Mouse (Mus musculus) embryo, embryonic 11 days (tissue): ENCODE results near the gene Ipcef1.
"Not testable (repeated sequence)": the region's sequence is repeated elsewhere in the genome, so short reads cannot be mapped to it uniquely, and the experiment has no call there.

ENCODE experiments used
- DNase-seq: peaks from one replicate; pipeline ENCODE4 v3.0.0-alpha.2; 2015

The Ipcef1 gene

GRCm38 (mm10) chr10:6958791-6959190 is 93.5 kb downstream of the Ipcef1 start:
- no peak for DNase-seq

- DNase-seq = no peak
Measured at GRCm38 (mm10) chr10:6956357-6956756, 95.9 kb downstream of the Ipcef1 start.

- no peak for DNase-seq
Measured at GRCm38 (mm10) chr10:6954533-6954932, 97.7 kb downstream of the Ipcef1 start.

- no peak for DNase-seq
Measured at GRCm38 (mm10) chr10:6953115-6953514, 99.2 kb downstream of the Ipcef1 start.

GRCm38 (mm10) chr10:6936671-6937425 is 115.4 kb downstream of the Ipcef1 start:
- no peak for DNase-seq

- DNase-seq = no peak
Measured at GRCm38 (mm10) chr10:6934776-6935175, 117.5 kb downstream of the Ipcef1 start.

- DNase-seq = no peak
Measured at GRCm38 (mm10) chr10:6930889-6931288, 121.4 kb downstream of the Ipcef1 start.

- no peak for DNase-seq
Measured at GRCm38 (mm10) chr10:6930398-6930797, 121.9 kb downstream of the Ipcef1 start.

- DNase-seq = no peak
Measured at GRCm38 (mm10) chr10:6928905-6929304, 123.4 kb downstream of the Ipcef1 start.

- no peak for DNase-seq
Measured at GRCm38 (mm10) chr10:6927600-6928223, 124.6 kb downstream of the Ipcef1 start.

GRCm38 (mm10) chr10:6926724-6927123 is 125.6 kb downstream of the Ipcef1 start:
- no peak for DNase-seq

- peak; percentile 70 for DNase-seq
Measured at GRCm38 (mm10) chr10:6916545-6917257, 135.6 kb downstream of the Ipcef1 start.

GRCm38 (mm10) chr10:6915991-6916390 is 136.3 kb downstream of the Ipcef1 start:
- DNase-seq = no peak

GRCm38 (mm10) chr10:6909763-6910162 is 142.5 kb downstream of the Ipcef1 start:
- no peak for DNase-seq

- no peak for DNase-seq
Measured at GRCm38 (mm10) chr10:6901819-6902393, 150.4 kb downstream of the Ipcef1 start.

- no peak for DNase-seq
Measured at GRCm38 (mm10) chr10:6900126-6900525, 152.2 kb downstream of the Ipcef1 start.

GRCm38 (mm10) chr10:6896659-6897303 is 155.5 kb downstream of the Ipcef1 start:
- DNase-seq = no peak

- no peak for DNase-seq
Measured at GRCm38 (mm10) chr10:6895796-6896195, 156.5 kb downstream of the Ipcef1 start.

GRCm38 (mm10) chr10:6890348-6891009 is 161.8 kb downstream of the Ipcef1 start:
- DNase-seq = no peak

- DNase-seq = no peak
Measured at GRCm38 (mm10) chr10:6889640-6890245, 162.5 kb downstream of the Ipcef1 start.

GRCm38 (mm10) chr10:6885460-6885859 is 166.8 kb downstream of the Ipcef1 start:
- peak; percentile 59 for DNase-seq

GRCm38 (mm10) chr10:6882041-6882440 is 170.2 kb downstream of the Ipcef1 start:
- DNase-seq = not testable (repeated sequence)
